Mouse (Mus musculus) heart, postnatal 0 days (tissue): ENCODE results near the gene Gm45716. TPM values are rescaled to one million over a fixed set of nuclear protein-coding genes. Genes with fewer than 3 reads are reported as not detected.
A peak's percentile ranks its signal among the peaks of the same experiment; 100 is the strongest.

ENCODE experiments used
- ATAC-seq: fragments of 200-750 bp; cut with Nextera tagmentation; 2 replicates; pipeline ENCODE4 v1.8.0; 2017; ENCODE audit warnings: low read depth, moderate number of reproducible peaks, moderate library complexity; ENCODE audit not compliant: insufficient read depth
- DNase-seq: peaks from one replicate; pipeline ENCODE4 v3.0.0-alpha.2; 2016; ENCODE audit warnings: low spot score
- H3K27ac ChIP-seq: fragments of 300-500 bp; sonication (generic); 2 replicates; pipeline ENCODE4 v1.5.1; 2014; ENCODE audit warnings: low read depth, mild to moderate bottlenecking
- H3K27me3 ChIP-seq: fragments of 300-500 bp; sonication (generic); 2 replicates; pipeline ENCODE4 v1.6.1; 2014; ENCODE audit warnings: low read length, mixed read lengths; ENCODE audit not compliant: control insufficient read depth, insufficient read depth
- H3K36me3 ChIP-seq: fragments of 300-500 bp; sonication (generic); replicated peaks from 2 replicates; pipeline ENCODE4 v1.6.1; 2014; ENCODE audit warnings: low read length, mixed read lengths; ENCODE audit not compliant: control insufficient read depth, insufficient read depth
- H3K4me1 ChIP-seq: fragments of 300-500 bp; sonication (generic); 2 replicates; pipeline ENCODE4 v1.6.1; 2014; ENCODE audit warnings: antibody characterized with exemption; ENCODE audit not compliant: control insufficient read depth, insufficient read depth
- H3K4me2 ChIP-seq: fragments of 300-500 bp; sonication (generic); 2 replicates; pipeline ENCODE4 v1.6.1; 2014; ENCODE audit warnings: low read depth, mild to moderate bottlenecking, low read length, moderate library complexity
- H3K4me3 ChIP-seq: fragments of 300-500 bp; sonication (generic); 2 replicates; pipeline ENCODE4 v1.5.1; 2014; ENCODE audit warnings: low read depth, low read length
- H3K9ac ChIP-seq: fragments of 300-500 bp; sonication (generic); replicated peaks from 2 replicates; pipeline ENCODE4 v1.6.1; 2014; ENCODE audit warnings: low read depth, low read length, mixed read lengths
- H3K9me3 ChIP-seq: fragments of 300-500 bp; sonication (generic); replicated peaks from 2 replicates; pipeline ENCODE4 v1.6.1; 2016; ENCODE audit warnings: low read length; ENCODE audit not compliant: control insufficient read depth
- CTCF ChIP-seq: IDR thresholded peaks from 2 replicates; pipeline ENCODE4 v1.5.1; 2016; ENCODE audit warnings: antibody characterized with exemption, control low read depth, low read depth
- EP300 ChIP-seq: IDR thresholded peaks from 2 replicates; pipeline ENCODE4 v1.6.1; 2016; ENCODE audit warnings: antibody characterized with exemption, low read depth
- WGBS: fragments of 180-500 bp; shearing (Covaris S2); extraction: QIAGEN DNeasy Blood & Tissue Kit; methylation state at CpG from one replicate; pipeline ENCODE4 v1.1.7; 2014; 5-methylcytosine and 5-hydroxymethylcytosine counted together
- polyA plus RNA-seq: library from polyadenylated mRNA; unstranded; fragments of >200 nt; fragmentation: Nextera tagmentation; extraction: Ambion mirVana; gene quantifications from 2 replicates; pipeline ENCODE4 v1.2.1, GENCODE M21; 2015
- total RNA-seq: library from RNA; depleted of rRNA; stranded (reverse); fragments of >200 nt; gene quantifications from 2 replicates; pipeline ENCODE4 v1.2.3, GENCODE M21; 2014; ENCODE audit warnings: low replicate concordance

The Gm45716 gene
- total and polyA plus RNA-seq, 2 experiments from 2014 or later: 30.5 to 133 TPM

- DNase-seq (no peak), ATAC-seq (no peak)
- Histone ChIP-seq H3K4me2 (no peak overlapping the region), H3K9ac (no peak overlapping the region), H3K27ac (no peak overlapping the region), H3K9me3 (no peaks in the 10 kb centered on the region; the same call in 1 of the 2 replicates), H3K4me1 (peaks cover 13% of the 10 kb centered on the region), H3K4me3 (no peak overlapping the region), H3K36me3 (no peaks in the 10 kb centered on the region), H3K27me3 (no peaks in the 10 kb centered on the region)
- TF ChIP-seq EP300: no peak
- no peak for TF ChIP-seq CTCF
- WGBS: 44% methylated on average over 11 of the region's 11 CpGs
Measured at GRCm38 (mm10) chr11:90195756-90196520, 8.5 kb downstream of the Gm45716 start.

- Histone ChIP-seq H3K9ac (no peak overlapping the region), H3K36me3 (no peaks in the 10 kb centered on the region), H3K4me2 (no peak overlapping the region), H3K27me3 (no peaks in the 10 kb centered on the region), H3K27ac (no peak overlapping the region), H3K4me3 (no peak overlapping the region), H3K9me3 (no peaks in the 10 kb centered on the region; the same call in 1 of the 2 replicates), H3K4me1 (peaks cover 13% of the 10 kb centered on the region)
- no peak for DNase-seq
- TF ChIP-seq EP300: no peak
- no peak for TF ChIP-seq CTCF
- 47% methylated on average over 12 of the region's 12 CpGs for WGBS
- 0 out of 2 replicates have a peak, but pooled peaks have one; percentile 24 for ATAC-seq
Measured at GRCm38 (mm10) chr11:90196521-90197215, 9.2 kb downstream of the Gm45716 start.

- 61% methylated on average over 5 of the region's 5 CpGs for WGBS
- no peaks in the 10 kb centered on the region for H3K9me3 ChIP-seq
Measured at GRCm38 (mm10) chr11:90198048-90198447, 10.6 kb downstream of the Gm45716 start.

GRCm38 (mm10) chr11:90200826-90201225 is 13.3 kb downstream of the Gm45716 start:
- Histone ChIP-seq H3K4me1 (peaks cover 11% of the 10 kb centered on the region), H3K36me3 (no peaks in the 10 kb centered on the region), H3K27ac (no peak overlapping the region), H3K4me3 (no peak overlapping the region), H3K9me3 (no peaks in the 10 kb centered on the region), H3K4me2 (no peak overlapping the region), H3K27me3 (no peaks in the 10 kb centered on the region), H3K9ac (no peak overlapping the region)
- WGBS: 79% methylated on average over 2 of the region's 2 CpGs
- DNase-seq (no peak), ATAC-seq (no peak)
- no peak for TF ChIP-seq EP300
- TF ChIP-seq CTCF: no peak

More at GRCm38 (mm10) chr11:90198048-90198447, 10.6 kb downstream of the Gm45716 start:
- Histone ChIP-seq H3K36me3 (no peaks in the 10 kb centered on the region), H3K4me3 (no peak overlapping the region), H3K4me1 (peaks cover 13% of the 10 kb centered on the region), H3K27ac (no peak overlapping the region), H3K4me2 (no peak overlapping the region), H3K27me3 (no peaks in the 10 kb centered on the region), H3K9ac (no peak overlapping the region)
- no peak for TF ChIP-seq EP300
- no peak for TF ChIP-seq CTCF
- no peak for ATAC-seq
- DNase-seq: no peak

GRCm38 (mm10) chr11:90214246-90214645 is 26.8 kb downstream of the Gm45716 start:
- H3K9me3 ChIP-seq: 0 out of 2 replicates have a peak, but pooled peaks cover 4% of the 10 kb centered on the region
- H3K9ac ChIP-seq: no peak overlapping the region
- no peaks in the 10 kb centered on the region for H3K27me3 ChIP-seq
- no peak overlapping the region for H3K27ac ChIP-seq
- H3K4me1 ChIP-seq: no peaks in the 10 kb centered on the region
- no peak for DNase-seq
- no peak overlapping the region for H3K4me3 ChIP-seq
- no peaks in the 10 kb centered on the region for H3K36me3 ChIP-seq
- TF ChIP-seq EP300: no peak
- TF ChIP-seq CTCF: no peak
- H3K4me2 ChIP-seq: no peak overlapping the region
- no peak for ATAC-seq
- 78% methylated on average over 7 of the region's 7 CpGs for WGBS
